Mouse (Mus musculus) spleen, adult 2 months (tissue): ENCODE data around the gene Rptor. TPM values are rescaled to one million over a fixed set of nuclear protein-coding genes. Genes with fewer than 3 reads are reported as not detected.

Experiments used
- DNase-seq, 2 experiments: peaks; one replicate each; pipeline versions ENCODE4 v3.0.0 to v3.0.0-alpha.2; 2012 to 2021; ENCODE audit warnings: low spot score in 2 of 2, low read depth in 1 of 2
- H3K27ac ChIP-seq: fragments of 200-500 bp; 2 replicates; pipeline ENCODE4 v1.5.1; 2012; ENCODE audit warnings: low read length, inconsistent platforms; ENCODE audit not compliant: insufficient read depth
- H3K27me3 ChIP-seq: fragments of 200-500 bp; 2 replicates; pipeline ENCODE4 v1.6.1; 2012; ENCODE audit warnings: mild to moderate bottlenecking, moderate library complexity, low read length, inconsistent platforms; ENCODE audit not compliant: control insufficient read depth, insufficient read depth
- H3K36me3 ChIP-seq: fragments of 200-500 bp; 2 replicates; pipeline ENCODE4 v1.6.1; 2012; ENCODE audit warnings: mild to moderate bottlenecking, low read length, inconsistent platforms; ENCODE audit not compliant: control insufficient read depth, insufficient read depth
- H3K4me1 ChIP-seq: fragments of 200-500 bp; 2 replicates; pipeline ENCODE4 v1.6.1; 2011; ENCODE audit warnings: inconsistent platforms; ENCODE audit not compliant: control insufficient read depth, insufficient read depth, insufficient read length
- H3K4me3 ChIP-seq: fragments of 200-500 bp; 2 replicates; pipeline ENCODE4 v1.5.1; 2011; ENCODE audit warnings: mild to moderate bottlenecking, inconsistent platforms; ENCODE audit not compliant: insufficient read depth, insufficient read length; ENCODE audit errors: extremely low read depth
- CTCF ChIP-seq: fragments of 200-500 bp; IDR thresholded peaks from 2 replicates; pipeline ENCODE4 v1.5.1; 2011; ENCODE audit warnings: mild to moderate bottlenecking, inconsistent platforms; ENCODE audit not compliant: insufficient read depth, insufficient read length, insufficient replicate concordance; ENCODE audit errors: extremely low read depth
- POLR2A ChIP-seq: fragments of 200-500 bp; IDR thresholded peaks from 2 replicates; pipeline ENCODE4 v1.6.1; 2011; ENCODE audit warnings: low read depth, low read length, inconsistent platforms
- WGBS: fragments of 180-500 bp; shearing (Covaris S2); methylation state at CpG from one replicate; pipeline ENCODE4 v1.1.7; 2018; 5-methylcytosine and 5-hydroxymethylcytosine counted together
- polyA plus RNA-seq: library from polyadenylated mRNA; depleted of rRNA; stranded (reverse); fragments of >200 nt; gene quantifications from 2 replicates; pipeline ENCODE4 v1.2.3, GENCODE M21; 2012; rRNA removed

Rptor gene
- polyA plus RNA-seq, 1 experiment, result 18.0 TPM

DNA sequence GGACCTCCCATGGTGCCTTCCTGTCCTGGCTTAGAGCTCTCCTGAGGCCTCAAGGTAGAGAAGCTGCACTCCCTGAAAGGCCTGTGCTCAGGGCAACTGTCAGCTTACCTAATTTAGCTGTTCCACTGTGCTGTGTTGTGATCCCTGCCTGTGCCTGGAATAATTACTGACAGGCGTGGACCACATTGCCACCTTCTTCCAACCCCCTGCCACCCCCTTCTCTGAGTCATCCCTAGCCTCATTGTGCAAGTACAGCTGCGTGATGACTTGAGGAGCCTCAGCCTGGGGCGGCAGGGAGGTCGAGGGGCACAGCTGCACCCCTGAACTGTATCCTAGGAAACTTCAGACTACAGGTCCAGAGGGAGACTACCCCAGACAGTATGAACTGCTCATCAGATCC lies 345.6 kb downstream of the Rptor start:
- TF ChIP-seq POLR2A (no peak), CTCF (no peak)
- no peak overlapping the region for H3K4me3 ChIP-seq
- no peaks in the 10 kb centered on the region for H3K36me3 ChIP-seq
- WGBS, result 68% methylated on average over 4 of the region's 4 CpGs
- no peak overlapping the region for H3K27ac ChIP-seq
- no peaks in the 10 kb centered on the region for H3K27me3 ChIP-seq
- no peak for DNase-seq
- peaks cover 13% of the 10 kb centered on the region for H3K4me1 ChIP-seq

DNA sequence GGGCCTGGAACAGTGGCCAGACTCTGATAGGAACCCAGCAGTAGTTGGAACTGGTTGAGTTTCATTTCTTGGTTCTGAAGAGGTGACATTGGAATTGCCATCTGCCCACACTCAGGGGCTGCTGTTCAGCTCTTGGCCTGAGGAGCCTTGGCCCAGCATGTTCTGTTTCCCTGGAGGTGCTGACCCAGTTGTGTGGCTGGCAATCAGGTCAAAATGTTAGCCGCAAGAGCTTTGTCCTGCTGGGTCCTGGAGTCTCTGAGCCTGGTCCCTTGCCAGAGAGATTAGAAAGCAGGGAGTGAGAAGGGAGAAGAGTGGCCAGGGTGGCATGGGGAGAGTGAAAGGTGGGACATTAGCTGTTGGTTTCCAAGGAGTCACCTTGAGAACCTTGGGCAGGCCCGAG lies 346.1 kb downstream of the Rptor start:
- Histone ChIP-seq H3K4me3 (no peak overlapping the region), H3K36me3 (no peaks in the 10 kb centered on the region), H3K4me1 (peaks cover 14% of the 10 kb centered on the region; the same call in 1 of the 2 replicates), H3K27ac (no peak overlapping the region), H3K27me3 (no peaks in the 10 kb centered on the region)
- TF ChIP-seq POLR2A, result no peak
- DNase-seq, result no peak
- 77% methylated on average over 2 of the region's 2 CpGs for WGBS

Other genes starting within 250 kb of the Rptor start
- 43.1 and 61.5 TPM in 2 replicates for gene Sgsh, start 247.4 kb upstream of the Rptor start, polyA plus RNA-seq
- gene Slc26a11, start 247.3 kb upstream of the Rptor start, polyA plus RNA-seq, result 28.3 and 35.8 TPM in 2 replicates
- 27.4 and 29.1 TPM in 2 replicates for gene Rnf213, start 209.8 kb upstream of the Rptor start, polyA plus RNA-seq
- gene Endov, start 111.6 kb upstream of the Rptor start, polyA plus RNA-seq, result 15.7 and 20.6 TPM in 2 replicates
- 0.02 and 0.06 TPM in 2 replicates for gene Nptx1, start 55.2 kb upstream of the Rptor start, polyA plus RNA-seq